Mouse (Mus musculus) midbrain, embryonic 15.5 days (tissue): Measurements from ENCODE around the gene Capn5. TPM values are rescaled to one million over a fixed set of nuclear protein-coding genes. Genes with fewer than 3 reads are reported as not detected.

Source experiments
- polyA plus RNA-seq: library from polyadenylated mRNA; unstranded; fragments of >200 nt; fragmentation: Nextera tagmentation; extraction: Ambion mirVana; gene quantifications from 2 replicates; pipeline ENCODE4 v1.2.1, GENCODE M21; 2015

The Capn5 gene
- polyA plus RNA-seq, 1 experiment from 2014 or later = 19.0 TPM

Other genes with a start within 250 kb of the Capn5 start
- gene Myo7a, start 58.8 kb downstream of the Capn5 start, polyA plus RNA-seq = 20.6 and 23.8 TPM in 2 replicates
- gene Omp, start 32.8 kb downstream of the Capn5 start, polyA plus RNA-seq = 0.33 and 0.37 TPM in 2 replicates
- gene B3gnt6, start 21.2 kb upstream of the Capn5 start, polyA plus RNA-seq = 0.15 and 0.41 TPM in 2 replicates
- gene Acer3, start 142.9 kb upstream of the Capn5 start, polyA plus RNA-seq = 18.3 and 18.8 TPM in 2 replicates
- gene Tsku, start 183.1 kb upstream of the Capn5 start, polyA plus RNA-seq = 8.5 and 8.9 TPM in 2 replicates